Mouse (Mus musculus) lung, adult 18-20 months (tissue): ENCODE measurements around the gene Bik.

ENCODE experiments used
- DNase-seq, 2 experiments: peaks; one replicate each; pipeline ENCODE4 v3.0.0; 2022; ENCODE audit warnings: mixed read lengths in 2 of 2

Gene Bik

GRCm38 (mm10) chr15:83591758-83592157 is 65.1 kb downstream of the Bik start:
- DNase-seq, result no peak

- DNase-seq, result no peak
Measured at GRCm38 (mm10) chr15:83592260-83593188, 65.9 kb downstream of the Bik start.

- no peak for DNase-seq
Measured at GRCm38 (mm10) chr15:83593189-83593585, 66.5 kb downstream of the Bik start.

GRCm38 (mm10) chr15:83593702-83594512 is 67.2 kb downstream of the Bik start:
- DNase-seq, result no peak
